Mouse (Mus musculus) frontal cortex, adult 2 months (tissue): ENCODE results near the gene Slc6a17. TPM values are rescaled to one million over a fixed set of nuclear protein-coding genes. Genes with fewer than 3 reads are reported as not detected.

Experiments used
- DNase-seq, 2 experiments: peaks; one replicate each; pipeline ENCODE4 v3.0.0; 2022; ENCODE audit warnings: low spot score in 1 of 2; ENCODE audit errors: extremely low spot score in 1 of 2
- polyA plus RNA-seq: library from polyadenylated mRNA; depleted of rRNA; stranded (reverse); fragments of >200 nt; gene quantifications from 2 replicates; pipeline ENCODE4 v1.2.3, GENCODE M21; 2012; rRNA removed

Gene Slc6a17
- polyA plus RNA-seq: 182 and 214 TPM in 2 replicates

DNA sequence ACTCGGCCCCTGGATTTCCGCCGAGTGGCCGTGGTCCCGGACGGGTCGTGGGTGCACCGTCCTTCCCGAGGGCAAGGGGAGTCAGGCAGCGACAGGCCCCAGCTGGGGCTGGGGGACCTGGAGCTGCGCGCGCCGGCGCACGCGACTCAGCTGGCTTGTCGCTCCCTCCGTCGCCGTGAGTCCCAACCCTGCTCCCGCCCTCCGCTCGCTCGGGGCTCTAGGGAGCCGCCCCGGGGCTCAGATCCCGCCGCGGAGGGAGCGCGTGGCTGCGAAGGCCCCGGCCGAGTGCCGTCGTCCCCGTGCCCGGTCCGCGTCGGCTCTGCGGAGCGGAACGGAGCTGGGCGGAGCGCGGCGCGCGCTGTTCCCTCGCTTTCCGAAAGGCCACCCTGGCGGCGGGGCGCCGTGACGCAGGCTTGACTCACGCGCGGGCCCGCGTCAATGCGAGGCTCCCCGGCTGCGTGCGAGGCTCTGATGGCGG lies at the start of gene Slc6a17:
Slc6a17 (minus strand) TSS at position 388 of the 478 bp plus-strand sequence.
- peak in 1 of 2 experiments; percentile 87 for DNase-seq

DNA sequence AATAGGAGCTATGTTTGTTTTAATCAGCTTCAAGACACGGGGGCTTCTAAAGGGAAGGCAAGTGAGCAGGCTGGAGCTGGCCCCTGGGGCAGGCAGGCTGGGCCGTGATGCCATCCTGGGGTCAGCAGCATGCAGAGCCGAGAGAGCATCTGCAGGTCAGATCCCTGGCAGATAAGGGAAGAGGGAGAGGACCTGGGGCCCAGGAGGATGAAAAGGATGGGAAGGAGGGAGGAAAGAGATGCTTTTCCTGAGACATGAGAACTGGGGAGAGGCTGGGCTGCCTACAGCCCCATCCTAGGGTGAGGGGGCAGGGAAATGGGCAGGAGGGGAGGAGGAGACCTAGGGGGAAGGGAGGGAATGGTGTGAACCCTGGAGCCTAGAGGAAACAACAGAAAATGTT lies 47.5 kb upstream of the Slc6a17 start:
- no peak for DNase-seq

- DNase-seq: no peak
Measured at GRCm38 (mm10) chr3:107563880-107564279, 46.1 kb upstream of the Slc6a17 start.

DNA sequence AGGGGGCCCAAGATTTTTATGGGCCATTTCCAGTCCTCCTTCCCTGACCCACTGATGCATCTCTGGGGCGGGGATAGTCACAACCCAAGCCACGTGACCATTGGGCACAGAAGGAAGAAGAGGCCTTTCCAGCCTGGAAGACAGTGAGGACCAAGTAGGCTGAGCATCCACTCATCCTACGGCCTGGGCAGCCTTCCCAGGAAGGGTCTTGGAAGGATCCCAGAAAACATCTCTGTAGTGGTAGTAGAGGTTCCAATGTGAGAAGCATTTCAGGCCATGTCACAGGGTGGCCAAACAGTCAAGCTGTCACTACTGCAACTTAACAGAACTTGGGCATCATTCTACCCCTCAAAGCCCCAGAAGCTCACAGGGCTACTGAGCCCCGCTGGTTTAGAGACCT lies 44.8 kb upstream of the Slc6a17 start:
- no peak for DNase-seq

DNA sequence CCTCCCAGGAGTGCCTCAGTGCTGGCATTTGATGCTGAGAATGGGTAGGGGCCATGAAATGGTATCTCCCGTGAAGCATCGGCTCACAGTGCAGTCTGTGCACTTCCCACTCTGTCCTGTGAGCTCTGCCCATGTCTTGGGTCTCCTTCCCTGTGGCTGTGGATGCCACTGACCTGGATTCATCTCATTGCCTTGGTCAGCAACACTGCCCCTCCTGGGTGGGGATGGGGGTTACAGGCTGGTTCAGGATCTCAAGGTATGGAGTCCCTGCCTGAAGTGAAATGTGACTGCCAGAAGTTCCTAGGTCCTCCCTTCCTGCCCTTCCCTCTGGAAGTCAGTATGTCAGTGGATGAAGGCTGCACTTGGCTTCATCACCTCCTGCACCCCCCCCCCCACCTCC lies 44.3 kb upstream of the Slc6a17 start:
- DNase-seq: no peak

GRCm38 (mm10) chr3:107559183-107559582 lies 41.4 kb upstream of the Slc6a17 start:
- DNase-seq: peak in 1 of 2 experiments; percentile 69

GRCm38 (mm10) chr3:107558740-107559139 lies 40.9 kb upstream of the Slc6a17 start:
- no peak for DNase-seq

GRCm38 (mm10) chr3:107554842-107555241 lies 37.0 kb upstream of the Slc6a17 start, which contains the start of gene Ubl4b:
Ubl4b (minus strand) TSS chr3:107555073.
- no peak for DNase-seq

- peak in 1 of 2 experiments; percentile 87 for DNase-seq
Measured at GRCm38 (mm10) chr3:107550409-107551049, 32.7 kb upstream of the Slc6a17 start.

- DNase-seq: no peak
Measured at GRCm38 (mm10) chr3:107546956-107547355, 29.1 kb upstream of the Slc6a17 start.

- DNase-seq: no peak
Measured at GRCm38 (mm10) chr3:107545716-107546412, 28.0 kb upstream of the Slc6a17 start.

DNA sequence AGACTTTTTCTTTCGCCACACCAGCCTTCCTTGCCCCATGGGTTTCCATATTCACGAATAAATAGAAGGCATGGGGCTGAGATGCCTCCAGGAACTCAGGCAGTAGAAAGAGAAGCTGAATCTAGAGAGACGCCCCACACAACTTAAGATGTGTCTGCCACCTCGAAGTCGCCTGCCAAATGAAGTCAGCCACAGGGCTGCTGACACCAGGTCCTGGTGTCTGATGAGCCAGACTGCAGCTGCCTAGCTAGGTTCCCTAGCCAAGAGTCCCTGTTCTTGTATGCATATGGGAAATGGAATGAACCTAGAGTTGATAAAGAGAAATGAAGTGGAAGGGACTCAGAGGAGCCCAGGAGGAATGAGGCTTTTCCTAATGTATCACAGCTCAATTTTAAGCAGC lies 27.5 kb upstream of the Slc6a17 start:
- no peak for DNase-seq

DNA sequence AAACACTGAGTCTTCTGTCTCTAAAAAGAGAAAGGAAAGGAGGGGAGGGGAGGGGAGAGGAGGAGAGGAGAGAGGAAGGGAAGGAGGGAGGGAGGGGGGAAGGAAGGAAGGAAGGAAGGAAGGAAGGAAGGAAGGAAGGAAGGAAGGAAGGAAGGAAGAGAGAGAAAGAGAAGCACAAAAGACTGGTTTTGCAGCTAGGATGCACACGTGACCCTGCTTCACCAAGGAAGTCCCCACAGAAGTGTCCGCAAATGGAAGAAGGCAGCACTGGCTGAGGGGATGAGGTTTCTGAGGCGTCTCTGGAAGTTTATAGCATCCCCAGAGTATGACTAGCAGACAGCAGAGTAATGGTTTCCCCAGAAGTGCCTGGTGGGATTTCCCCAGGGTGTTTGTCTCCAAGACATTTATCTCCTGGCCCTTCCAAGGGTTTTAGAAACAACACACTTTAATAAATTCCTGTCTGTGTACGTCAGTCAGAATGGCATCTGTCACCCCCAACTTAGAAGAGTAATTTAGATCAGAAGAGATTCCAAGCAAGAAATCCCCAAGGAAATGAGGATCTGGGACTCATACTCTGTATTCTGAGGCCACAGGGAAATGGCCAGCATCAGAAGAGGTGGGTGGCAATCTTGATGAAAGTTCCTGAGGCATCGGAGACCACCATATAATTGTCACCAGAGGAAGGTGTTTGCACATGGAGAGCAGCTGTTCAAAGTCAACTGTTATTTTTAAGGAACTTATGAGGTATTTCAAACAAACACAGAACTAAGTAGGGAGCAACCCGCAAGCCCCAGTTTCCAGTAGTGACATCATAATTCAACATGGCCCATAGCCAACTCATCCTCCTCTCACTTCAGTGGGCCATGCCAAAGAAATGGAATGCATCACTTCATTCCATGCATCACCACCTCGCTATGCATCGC lies 25.6 kb upstream of the Slc6a17 start:
- no peak for DNase-seq

GRCm38 (mm10) chr3:107542584-107542983 lies 24.8 kb upstream of the Slc6a17 start:
- no peak for DNase-seq

GRCm38 (mm10) chr3:107537504-107537889 lies 19.7 kb upstream of the Slc6a17 start:
- DNase-seq: no peak

GRCm38 (mm10) chr3:107536810-107537503 lies 19.1 kb upstream of the Slc6a17 start:
- peak; percentile 81 to 88 for DNase-seq

DNA sequence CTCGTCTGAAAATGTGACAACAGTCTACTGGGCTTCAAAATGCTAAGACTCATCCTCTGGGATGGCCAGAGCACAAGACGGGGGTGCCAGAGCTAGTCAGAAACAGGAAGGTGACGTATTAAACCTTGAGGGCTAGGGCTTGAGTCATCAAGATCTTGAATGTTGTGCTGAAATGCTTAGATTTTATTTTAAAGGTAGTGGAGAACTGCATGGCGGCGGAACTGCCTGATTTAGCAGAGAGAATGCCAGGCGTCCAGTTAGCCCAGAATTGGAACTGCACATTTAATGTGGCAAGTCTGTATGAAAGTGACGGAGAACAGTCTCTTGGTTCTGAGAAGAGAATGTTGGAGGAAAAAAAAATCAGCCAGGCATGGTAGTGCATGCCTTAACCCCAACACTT lies 17.1 kb upstream of the Slc6a17 start:
- DNase-seq: peak in 1 of 2 experiments; percentile 57

DNA sequence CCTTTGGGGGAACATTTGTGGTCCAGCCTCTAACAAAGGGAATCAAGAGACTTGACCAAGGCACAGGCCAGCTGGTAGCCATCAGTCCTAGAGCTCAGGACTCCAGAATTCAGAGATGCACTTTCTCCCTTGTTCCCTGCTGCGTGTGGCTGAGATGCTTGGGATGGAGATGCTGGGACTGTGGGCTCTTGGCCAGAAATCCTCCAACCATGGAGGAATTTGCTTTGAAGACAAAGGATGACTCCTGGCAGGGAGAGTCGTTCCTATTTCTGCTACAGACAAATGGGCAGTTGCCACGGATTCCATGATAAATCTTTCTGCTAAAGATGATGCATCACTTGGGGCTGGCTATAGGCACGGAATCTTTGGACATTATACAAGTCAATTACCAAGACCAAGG lies 15.7 kb upstream of the Slc6a17 start:
- no peak for DNase-seq

- no peak for DNase-seq
Measured at GRCm38 (mm10) chr3:107530581-107530980, 12.8 kb upstream of the Slc6a17 start.

DNA sequence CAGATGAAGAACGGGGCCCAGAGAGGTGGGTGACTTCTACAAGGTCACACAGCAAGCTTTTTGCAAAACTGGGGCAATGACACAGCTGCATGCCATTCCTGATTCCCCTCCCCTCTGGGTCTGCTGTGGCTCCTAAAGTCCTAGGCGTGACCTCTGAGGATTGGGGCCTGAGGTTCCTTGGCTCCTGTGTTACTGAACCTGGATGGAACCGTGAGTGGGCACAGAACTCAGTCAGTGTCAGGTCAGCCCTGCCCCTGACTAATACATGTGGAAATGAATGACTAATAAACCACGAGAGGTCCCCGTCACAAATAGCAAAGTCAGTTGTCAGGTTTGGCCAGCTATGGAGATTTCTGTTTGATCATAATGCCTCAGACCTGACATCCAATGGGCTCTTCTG lies 11.4 kb upstream of the Slc6a17 start:
- no peak for DNase-seq
